Mouse (Mus musculus): Measurements from ENCODE around the gene Kremen2.

Kremen2 gene

DNA sequence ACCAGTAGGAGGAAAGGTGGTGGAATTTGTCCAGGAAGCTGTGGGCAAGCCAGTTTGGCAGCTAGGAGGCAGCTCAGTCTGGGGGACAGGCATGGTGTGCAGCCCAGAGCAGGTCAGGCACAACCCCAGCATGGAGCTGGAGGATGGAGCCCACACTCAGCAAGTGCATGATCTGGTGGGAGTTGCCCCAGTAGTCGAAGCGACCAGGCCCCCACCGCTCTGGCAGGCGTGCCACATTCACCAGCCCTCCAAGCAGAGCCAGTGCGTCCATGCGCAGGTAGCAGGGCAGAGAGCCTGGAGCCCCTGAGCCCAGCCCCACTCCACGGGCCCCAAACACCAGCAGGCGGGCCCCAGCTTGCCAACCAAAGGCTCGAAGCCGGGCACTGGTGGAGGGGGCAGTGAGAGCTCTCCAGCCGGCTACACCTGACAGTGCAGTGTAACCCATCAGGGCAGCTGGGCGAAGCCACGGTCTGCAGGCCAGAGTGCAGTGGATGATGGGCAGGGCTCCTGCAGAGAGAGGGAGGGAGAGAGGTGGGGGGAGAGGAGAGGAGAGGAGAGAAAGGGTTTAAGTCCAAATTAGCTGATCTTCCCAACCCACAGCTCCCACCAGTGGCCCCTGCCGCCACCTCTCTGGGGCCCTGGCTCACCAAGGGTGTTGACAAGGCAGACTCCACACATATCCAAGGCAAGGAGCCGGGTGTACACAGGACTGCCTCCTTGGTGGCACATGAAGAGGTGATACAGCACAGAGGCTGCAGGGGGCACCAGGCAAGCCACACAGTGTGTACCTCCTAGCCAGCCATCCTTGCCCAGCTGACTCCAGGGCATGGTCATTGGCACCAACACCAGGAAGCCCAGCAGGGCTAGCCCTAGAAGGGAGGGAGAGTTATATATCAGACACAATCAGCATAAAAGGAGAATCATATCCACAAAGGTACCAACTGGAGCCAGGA, 7.9 kb downstream of the Kremen2 start:
- DNase-seq (ENCODE audit: low spot score) = no peak

DNA sequence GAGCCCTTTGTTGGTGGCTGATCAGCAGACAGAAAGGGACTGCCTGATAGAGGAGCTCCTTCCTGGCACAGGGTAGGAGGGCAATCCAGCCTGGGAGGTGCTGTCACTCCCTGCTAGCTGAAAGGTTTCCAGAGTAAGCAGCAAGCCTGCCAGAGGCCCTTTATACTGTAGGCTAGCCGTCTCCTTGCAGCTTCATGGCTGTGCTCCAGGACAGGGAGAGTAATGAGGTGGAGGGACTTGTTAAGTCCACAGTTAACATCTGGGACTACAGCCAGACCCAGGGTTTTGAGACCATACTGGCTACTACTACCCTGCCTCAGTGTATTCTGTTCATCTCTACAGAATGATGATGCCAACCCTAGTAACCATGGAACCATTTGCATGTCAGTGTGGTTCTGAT, 11.3 kb downstream of the Kremen2 start:
- DNase-seq (ENCODE audit: low spot score) = no peak

DNA sequence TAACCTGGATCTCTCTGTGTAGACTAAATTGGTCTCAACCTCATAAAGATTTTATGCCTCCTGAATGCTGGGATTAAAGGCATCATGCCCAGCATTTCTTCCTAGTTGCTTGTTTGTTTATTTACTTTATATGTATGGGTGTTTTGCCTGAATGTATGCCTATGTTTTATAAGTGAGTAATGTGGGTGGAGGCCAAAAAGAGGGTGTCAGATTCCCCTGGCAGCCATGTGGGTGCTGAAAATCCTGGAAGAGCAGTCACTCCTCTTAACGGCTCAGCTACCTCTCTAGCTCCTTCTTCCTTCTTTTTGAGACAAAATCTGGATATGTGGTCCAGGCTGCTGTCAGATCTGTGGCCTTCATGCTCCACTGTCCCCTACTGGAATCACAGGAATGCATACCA, 15.2 kb downstream of the Kremen2 start:
- no peak for DNase-seq (ENCODE audit: low spot score)

DNA sequence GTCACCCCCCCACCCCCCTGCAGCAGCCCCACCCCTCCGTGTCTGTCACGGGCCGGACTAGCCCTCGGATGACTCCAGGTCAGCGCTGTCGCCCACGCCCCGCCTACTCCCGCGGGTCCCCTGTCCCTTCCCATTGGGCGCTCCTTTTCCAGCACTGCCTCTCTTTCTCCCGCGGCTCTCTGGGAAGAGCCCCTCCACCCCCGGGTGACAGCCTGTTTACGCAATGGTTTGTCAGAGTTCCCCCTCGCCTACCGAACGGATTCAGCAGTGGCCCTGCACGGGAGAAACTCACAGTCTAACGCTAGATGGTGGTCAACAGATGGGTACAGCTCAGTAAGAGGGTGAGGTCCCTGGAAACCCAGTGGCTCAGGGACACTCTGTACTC, 18.9 kb downstream of the Kremen2 start:
- peak; percentile 78 for DNase-seq (ENCODE audit: low spot score)

DNA sequence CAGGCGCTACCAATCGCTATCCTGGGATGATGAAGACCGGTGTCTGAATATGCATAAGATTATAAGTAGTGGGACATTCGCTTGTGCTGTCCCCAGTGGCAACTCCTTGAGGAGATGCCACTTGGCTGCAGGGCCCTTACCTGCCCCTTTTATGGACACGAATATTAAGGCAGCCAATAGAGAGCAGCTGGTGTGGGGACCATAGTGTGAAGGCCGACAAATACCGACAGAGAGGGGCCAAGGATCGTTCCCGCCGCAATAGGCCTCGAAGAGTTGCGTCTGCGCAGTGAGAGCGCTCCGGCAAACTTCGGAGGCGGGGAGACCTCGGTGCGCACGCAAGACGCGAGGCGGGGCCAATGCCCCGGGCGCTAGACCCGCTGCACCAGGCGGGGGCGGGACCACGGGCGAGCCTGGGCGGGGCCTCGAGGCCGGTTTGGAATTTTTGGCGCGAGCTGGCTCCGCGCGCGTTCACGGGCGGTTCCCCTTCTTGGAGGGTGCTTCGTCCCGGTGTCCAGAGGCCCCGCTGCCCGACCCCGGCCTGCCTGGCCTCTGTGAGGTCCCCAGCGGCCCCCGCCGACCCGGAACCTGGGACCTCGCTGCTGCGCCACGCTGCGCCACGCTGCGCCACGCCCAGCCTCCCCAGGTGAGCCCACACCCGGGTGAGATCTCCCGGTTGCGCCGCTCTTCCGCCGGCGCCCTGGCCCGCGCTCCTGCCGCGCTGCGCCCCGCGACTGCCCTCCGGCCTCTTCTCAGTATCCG, 19.5 kb downstream of the Kremen2 start, which contains the start of gene Pkmyt1:
Pkmyt1 (plus strand) TSS at position 338 of the 759 bp plus-strand sequence.
- peak; percentile 98 for DNase-seq (ENCODE audit: low spot score)

DNA sequence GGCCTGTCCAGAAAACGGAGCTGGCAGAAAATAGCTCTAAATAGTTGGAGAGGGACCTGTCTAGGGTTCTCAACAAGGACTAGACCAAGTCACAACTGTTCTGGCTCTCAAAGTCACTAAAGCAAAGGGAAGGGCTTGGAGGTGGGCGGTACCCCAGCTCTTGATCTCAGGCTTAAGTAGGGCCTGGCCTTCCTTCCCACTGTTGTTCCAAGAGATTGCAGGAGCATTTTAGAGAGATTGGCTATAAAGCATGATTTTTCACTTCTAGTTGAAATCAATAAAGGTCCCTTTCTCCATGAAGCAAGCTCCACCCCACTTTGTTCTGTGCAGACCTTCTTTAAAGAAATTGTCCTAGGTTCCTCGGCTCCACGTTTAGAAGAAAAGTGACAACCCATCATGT, 20.2 kb downstream of the Kremen2 start:
- DNase-seq (ENCODE audit: low spot score) = no peak

DNA sequence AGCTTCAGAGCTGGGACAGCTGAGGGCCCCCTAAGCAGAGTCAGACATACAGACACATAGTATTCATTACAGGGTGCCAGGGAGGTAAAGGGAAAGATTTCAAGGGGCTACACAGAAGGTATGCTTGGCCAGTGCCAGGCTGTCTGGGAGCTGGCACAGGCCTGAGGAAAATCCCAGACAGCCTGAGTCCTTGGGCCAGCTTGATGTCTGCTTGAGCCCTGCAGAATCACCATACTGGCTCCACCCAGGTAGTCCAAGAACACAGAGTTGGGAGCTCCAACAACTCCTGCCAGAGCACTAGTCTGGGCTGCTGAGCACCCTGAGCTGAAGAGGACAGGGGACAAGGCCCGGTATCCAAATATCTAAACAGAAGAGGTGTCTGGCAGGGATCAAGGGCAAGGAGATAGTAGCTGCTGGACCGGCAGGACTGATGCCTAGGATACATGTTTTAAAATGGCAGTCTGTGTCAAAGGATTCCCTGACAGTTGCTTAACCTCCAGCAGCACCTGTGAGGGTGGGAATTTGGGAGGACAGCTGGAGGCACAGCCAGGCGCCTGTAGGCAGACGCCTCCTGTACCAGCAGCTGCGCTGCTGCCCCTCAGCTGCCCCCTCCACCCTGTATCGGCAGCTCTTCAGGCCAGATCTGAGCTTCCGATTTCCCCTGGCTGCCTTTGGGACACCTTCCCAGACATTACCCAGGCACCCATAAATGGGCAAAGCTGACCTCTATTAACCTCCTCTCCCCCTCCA, 23.1 kb downstream of the Kremen2 start, which contains the start of gene 1520401A03Rik:
1520401A03Rik (minus strand) TSS at position 408 of the 750 bp plus-strand sequence.
- no peak for DNase-seq (ENCODE audit: low spot score)

DNA sequence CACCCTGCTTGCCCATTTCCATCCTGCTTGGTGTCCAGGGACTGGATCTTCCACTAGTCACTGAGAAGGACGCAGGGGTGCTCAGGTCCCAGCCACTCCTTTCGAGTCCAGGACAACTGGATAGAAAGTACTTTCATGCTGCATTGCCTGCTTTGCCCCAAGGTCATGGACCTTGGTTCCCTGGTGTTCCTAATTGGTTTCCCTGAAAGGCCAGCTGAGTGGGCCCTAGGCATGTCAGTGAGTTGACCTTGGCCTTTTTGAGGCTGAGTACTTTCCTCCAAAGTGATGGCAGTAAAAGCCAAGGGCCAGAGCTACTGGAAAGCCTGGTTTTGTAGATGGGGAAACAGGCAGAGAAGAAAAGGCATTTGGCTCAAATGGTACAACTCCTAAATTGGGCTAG, 23.7 kb downstream of the Kremen2 start:
- DNase-seq (ENCODE audit: low spot score) = no peak

DNA sequence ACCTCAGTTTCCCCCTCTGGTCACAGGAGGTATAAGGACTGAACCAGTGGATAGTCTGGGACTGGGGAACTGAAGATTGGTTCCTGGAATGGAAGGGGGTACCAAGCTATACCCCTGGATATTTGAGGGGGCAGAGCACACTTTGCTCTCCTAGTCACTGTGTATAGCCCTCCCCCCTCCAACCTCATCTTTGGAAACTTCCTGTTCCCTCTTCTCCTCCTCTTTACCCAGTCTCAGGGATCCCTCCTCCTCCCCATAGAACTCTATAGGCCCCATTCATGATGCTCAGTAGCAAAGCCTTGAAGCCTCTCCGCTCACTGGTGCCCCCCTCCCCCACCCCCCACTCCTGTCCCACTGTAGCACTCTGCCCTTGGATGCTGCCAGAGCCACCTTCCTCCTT, 26.2 kb downstream of the Kremen2 start:
- DNase-seq (ENCODE audit: low spot score) = no peak

DNA sequence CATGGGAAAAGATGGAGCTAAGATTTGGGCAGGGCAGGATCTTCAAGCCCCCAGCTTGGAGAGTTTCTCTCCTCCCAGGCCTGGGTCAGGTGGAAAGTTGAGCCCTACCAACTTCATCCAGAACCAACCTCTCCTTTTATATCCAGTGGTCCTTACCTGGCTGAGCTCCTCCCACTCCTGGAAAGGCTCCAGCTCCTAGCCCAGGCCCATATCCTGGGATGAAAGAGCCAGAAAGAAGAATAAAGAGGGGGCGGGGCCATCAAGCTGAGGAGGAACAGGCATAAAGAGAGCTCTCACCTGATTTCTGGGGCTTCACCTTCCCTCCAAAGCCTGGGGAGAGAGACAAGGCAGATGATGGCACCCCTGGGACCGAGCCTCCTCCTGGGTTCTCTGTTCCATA, 28.6 kb downstream of the Kremen2 start:
- DNase-seq (ENCODE audit: low spot score) = no peak

DNA sequence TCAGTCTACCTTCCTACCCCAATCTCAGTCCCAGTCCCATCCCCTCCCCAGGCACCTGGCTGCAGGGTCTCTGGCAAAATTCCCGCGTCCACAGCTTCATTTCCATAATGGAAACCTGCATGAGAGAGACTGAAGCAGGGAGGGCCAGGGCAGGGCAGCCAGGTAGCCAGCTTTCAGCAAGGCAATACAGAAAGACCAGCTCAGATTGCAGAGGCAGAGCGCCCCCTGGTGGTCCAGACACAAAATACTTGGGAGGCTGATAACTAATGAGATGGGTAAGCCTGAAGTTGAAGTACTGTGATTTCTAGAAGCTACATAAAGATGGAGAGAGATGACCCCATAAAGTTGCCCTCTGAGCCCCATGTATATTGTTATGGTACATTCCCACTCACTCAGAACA, 39.4 kb downstream of the Kremen2 start:
- DNase-seq (ENCODE audit: low spot score) = peak; percentile 88

DNA sequence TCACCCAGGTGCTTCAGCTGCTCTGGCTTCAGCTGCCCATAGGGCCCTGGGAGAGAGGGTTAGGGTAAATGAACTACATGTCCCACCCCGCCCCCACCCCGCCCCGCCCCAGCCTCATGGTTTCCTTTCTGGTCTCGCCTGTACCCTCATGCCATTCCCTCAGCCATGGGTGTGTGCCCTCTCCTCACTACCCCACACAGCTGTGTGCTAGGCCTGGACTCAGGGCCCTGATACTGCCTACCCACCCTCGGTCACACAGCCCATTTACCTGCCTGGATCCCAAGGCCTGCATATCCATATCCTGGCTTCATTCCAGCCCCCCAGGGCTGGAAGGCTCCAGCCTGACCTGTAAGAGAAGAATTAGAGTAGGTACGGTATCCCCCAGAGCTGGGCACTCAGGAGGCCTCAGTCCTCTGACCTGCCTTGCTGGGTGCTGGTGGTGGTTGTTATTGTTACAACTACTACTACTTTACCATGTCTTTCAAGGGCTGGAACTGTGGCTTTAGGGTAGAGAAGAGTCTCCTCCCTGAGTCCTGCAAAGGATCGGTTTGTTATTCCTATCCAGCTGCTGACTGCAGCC, 40.0 kb downstream of the Kremen2 start:
- no peak for DNase-seq (ENCODE audit: low spot score)

DNA sequence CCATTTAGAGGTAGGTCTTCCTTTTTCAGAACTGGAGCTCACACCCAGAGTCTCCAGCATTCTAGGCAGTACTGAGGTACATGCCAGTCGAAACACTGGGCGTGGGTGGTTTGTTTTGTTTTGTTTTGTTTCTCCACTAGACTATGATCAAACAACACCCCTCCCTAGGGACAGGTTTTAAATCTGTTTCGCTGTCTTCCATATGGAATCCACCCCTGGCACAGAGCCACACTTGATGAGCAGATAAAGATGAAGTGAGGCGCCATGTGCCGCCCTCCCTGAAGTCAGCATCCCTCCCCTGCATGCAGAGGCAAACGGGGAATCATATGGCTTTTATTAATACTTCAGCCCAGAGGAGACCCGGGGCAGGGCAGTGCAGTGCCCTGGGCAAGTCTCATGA, 40.9 kb downstream of the Kremen2 start:
- DNase-seq (ENCODE audit: low spot score) = no peak

DNA sequence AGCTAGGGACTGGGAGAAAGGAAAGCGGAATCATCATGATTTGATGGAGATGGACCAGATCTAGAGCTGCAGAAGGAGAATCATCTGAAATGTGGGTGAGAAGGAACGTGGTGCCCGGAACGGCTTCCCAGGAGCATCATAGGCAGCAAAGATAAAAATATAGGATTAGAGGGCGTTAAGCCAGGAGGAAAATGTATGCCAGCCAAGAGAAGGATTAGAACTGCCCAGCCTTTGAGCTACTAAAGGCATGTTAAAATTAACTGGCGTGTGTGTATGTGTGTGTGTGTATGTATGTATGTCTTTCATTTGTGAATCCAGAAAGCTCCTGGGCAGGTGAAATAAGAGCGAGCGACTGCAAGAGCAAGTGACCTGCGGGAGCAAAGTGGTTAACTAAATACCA, 42.3 kb downstream of the Kremen2 start:
- DNase-seq (ENCODE audit: low spot score) = no peak

DNA sequence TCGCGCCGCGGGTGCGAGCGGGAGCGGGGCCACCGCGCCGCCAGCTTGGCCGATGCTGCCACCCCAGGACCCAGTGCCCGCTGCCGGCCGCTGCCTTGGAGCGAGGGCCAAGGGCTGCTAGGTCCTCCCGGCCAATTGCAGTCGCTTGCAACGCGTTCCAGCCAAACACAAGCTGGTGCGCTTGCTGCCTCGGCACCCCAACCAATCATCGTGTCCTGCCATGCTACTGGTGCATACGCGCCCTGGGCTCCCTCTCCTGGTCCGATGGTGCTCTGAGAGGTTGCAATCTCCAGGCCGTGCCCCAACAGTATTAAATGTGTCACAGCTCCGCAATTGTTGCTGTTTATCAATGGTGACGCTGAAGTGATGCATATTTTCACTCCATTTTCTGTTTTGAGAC, 45.6 kb downstream of the Kremen2 start:
- peak; percentile 90 for DNase-seq (ENCODE audit: low spot score)

DNA sequence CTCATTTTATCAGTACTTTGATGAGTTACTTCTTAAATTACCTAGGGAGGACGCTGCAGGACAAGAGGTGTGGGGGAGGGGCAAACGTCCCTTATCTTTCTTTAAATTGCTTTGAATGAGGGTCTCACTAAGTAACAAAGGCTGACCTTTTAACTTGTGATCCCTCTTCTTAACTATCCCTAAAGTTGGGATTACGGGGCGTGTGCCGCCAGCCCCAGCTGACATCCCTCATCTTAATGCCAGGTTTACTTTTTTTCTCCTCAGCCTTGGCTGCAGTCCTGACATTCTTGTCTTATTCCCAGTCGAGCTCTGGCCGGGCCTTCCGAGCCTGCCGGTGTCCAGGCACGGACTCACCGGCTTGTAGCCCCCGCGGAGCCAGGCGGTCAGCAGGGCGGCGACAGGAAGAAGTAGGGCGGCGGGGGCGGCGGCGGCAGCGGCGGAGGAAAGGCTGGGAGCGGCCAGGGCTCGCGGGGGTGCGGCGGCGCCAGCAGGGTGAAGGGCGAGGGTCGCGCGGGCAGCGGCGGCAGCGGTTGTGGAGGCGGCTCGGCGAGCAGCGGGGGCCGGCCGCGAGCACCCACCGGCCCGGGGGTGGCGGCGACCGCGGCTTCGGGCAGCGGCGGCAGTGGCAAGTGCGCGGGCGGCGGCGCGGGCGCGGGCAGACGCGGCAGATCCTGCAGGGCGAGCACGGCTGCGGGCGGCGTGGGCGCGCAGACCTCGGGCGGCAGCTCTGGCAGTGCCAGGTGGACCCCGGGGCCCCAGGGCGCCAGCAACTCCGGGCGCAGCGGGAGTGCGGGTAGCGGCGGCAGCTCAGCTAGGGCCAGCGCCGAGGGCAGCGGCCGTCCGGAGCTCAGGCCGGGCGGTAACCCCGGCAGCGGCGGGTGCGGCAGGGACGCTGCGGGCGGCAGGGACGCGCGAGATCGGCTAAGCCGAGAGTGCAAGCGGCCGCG, 46.2 kb downstream of the Kremen2 start:
- DNase-seq (ENCODE audit: low spot score) = no peak

DNA sequence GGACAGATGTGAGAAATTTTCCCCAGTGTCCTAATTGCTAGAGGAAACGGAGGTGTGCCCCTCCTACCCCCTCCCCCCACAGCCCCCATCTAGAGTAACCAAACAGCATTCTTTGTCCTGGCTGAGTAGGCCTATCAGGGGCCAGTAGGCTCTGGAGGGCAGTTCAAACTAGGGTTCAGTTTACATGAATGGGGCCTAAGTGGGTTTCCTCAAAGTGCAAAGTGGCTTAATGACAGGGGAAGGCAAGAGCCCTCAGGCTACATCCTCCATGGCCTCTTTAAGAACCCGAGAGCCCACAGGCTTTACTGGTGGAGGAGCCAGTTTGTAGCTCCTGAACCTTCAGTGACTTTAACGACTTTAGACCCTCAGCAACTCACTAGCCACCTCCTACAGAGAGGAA, 49.8 kb downstream of the Kremen2 start:
- DNase-seq (ENCODE audit: low spot score) = no peak

DNA sequence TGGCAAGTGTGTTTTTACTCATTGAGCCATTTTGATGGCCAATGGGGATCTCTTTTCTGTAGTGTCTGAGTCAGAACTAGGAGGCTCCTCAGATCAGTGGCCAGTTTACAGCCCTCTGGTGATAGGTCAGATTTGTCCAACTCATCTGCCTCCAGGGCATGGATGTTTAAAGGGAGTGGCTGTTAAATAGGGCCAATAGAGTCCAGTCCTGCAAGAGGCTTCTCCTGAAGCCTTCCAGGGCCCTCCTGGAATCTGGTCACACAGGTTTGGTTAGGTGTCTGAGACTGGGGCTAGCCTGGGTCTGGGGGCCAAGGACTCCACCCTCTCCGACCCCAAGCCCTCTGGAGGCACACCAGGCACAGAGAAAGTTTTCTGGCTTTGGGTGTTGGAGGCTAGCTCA, 51.1 kb downstream of the Kremen2 start:
- no peak for DNase-seq (ENCODE audit: low spot score)
